Mouse (Mus musculus) G1E (cell line): ENCODE measurements around the gene Daam1.

ENCODE experiments used
- CTCF ChIP-seq: IDR thresholded peaks from 2 replicates; pipeline ENCODE4 v1.5.1; 2012; ENCODE audit warnings: low read depth, low read length, inconsistent platforms, mixed read lengths
- GATA1 ChIP-seq: IDR thresholded peaks from 2 replicates; pipeline ENCODE4 v1.6.1; 2012; ENCODE audit warnings: borderline replicate concordance, low read length, inconsistent platforms, mixed read lengths
- GATA2 ChIP-seq: IDR thresholded peaks from 2 replicates; pipeline ENCODE4 v1.6.1; 2012; ENCODE audit warnings: low read depth, low read length, inconsistent platforms, borderline replicate concordance
- POLR2AphosphoS5 ChIP-seq: IDR thresholded peaks from 2 replicates; pipeline ENCODE4 v1.6.1; 2012; ENCODE audit warnings: low read depth, low read length, inconsistent platforms; ENCODE audit not compliant: insufficient replicate concordance
- TAL1 ChIP-seq: conservative IDR thresholded peaks from 2 replicates; pipeline ENCODE4 v1.6.1; 2012; ENCODE audit warnings: low read depth, low read length, inconsistent platforms, mixed read lengths

DNA sequence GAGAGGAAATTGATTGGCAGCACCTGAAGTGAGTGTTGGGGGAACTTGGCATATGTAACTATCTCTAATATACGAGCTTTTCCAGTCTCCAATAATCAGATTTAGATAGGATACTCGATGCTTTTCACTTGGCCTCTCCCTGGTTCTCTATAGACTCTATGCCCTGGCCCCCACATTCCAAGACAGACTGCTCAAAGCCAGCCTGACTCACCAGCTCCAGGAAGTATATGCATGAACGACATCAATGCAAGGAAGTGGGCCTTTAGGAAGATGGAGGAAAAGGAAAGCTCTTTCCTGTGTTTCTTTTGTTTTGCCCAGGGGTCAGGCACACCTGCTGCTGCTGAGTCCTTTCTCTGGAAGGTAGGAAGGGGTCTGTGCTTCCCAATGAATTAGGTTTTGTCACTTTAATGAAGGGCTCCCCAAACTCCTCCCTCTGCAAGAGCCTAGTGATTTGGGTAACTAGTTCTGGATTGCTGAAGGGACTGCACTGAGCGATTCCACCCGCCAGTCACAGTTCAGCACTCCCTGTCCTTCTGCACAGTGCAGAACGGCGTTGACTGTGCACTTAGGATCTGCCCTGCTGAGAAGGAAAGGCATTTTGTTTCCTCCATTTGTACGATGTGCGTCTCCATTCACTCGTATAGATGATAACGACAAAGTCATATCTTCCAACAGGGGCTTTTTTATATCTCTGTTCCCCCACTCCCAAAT, 95.3 kb downstream of the Daam1 start:
- TF ChIP-seq CTCF = no peak
- TF ChIP-seq GATA1 = no peak
- TF ChIP-seq TAL1 = no peak
- no peak for TF ChIP-seq POLR2AphosphoS5
- TF ChIP-seq GATA2 = no peak
